Mouse (Mus musculus): ENCODE measurements at regions not wholly inside any gene's neighbourhood (a gene's known extent, or its start where the extent isn't known, plus 50 kb on each side); places are given as distances from the start of the nearest gene placed in this dataset.

DNA sequence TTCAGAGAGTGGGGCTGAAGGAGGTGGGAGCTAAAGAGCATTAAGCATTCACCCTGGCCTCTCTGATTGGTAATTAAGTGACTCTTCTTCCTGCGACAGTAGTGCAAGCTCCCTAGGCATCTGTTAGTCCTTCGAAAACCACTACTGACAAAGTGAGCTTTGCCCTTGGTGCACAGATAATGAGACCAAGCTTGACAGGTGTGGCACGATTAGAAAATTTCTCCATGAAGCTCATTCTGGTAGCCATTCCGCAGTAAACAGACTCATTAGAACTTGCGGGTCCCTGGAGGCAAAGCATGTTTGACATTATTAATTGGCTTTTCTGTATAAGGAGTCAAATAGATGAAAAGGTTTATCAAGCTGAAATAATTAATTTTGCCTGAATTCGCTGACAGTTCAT lies 285.8 kb downstream of the Insig2 start:
- no peak for DNase-seq (ENCODE audit: low spot score in 2 of 2)

DNA sequence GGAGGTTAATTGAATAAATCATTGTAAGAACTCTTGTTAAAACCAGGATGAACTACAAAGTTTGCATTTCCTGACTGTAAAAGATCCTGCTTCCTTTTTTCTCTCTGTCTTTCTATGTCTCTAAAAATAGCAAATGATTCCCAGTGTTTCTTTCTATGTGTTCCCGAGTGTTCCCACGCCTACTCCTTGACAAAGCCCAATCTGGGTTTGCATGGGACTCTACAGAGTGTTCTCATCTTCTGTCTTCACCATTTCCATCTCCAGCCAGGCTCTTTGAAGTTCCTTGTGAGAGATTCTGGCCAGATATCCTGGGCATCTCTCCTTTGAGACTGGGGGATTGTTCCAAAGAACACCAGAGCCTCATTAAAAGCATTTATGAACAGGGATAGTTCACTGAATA lies 285.0 kb downstream of the Insig2 start:
- peak; percentile 30 to 79 for DNase-seq (ENCODE audit: low spot score in 2 of 2)

DNA sequence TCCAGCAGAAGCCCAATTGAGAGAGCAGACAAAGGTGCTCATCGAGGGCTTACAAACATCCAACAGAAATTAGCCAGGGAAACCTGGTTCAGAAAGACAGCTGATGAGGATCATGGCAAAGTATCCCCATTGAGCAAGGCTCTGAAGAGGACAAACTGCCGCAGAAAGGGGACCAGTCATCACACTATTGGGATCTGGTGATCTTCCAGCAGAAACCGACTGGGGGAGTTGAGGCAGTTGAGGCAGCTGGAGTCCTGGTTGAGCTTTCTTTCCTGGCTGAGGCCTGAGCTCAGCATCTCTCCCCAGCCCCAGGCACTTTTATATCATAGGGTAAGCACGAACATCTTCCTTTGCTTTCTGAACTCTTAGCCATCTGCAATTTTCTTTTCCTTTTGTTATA lies 282.7 kb downstream of the Insig2 start:
- DNase-seq (ENCODE audit: low spot score in 2 of 2) = no peak

DNA sequence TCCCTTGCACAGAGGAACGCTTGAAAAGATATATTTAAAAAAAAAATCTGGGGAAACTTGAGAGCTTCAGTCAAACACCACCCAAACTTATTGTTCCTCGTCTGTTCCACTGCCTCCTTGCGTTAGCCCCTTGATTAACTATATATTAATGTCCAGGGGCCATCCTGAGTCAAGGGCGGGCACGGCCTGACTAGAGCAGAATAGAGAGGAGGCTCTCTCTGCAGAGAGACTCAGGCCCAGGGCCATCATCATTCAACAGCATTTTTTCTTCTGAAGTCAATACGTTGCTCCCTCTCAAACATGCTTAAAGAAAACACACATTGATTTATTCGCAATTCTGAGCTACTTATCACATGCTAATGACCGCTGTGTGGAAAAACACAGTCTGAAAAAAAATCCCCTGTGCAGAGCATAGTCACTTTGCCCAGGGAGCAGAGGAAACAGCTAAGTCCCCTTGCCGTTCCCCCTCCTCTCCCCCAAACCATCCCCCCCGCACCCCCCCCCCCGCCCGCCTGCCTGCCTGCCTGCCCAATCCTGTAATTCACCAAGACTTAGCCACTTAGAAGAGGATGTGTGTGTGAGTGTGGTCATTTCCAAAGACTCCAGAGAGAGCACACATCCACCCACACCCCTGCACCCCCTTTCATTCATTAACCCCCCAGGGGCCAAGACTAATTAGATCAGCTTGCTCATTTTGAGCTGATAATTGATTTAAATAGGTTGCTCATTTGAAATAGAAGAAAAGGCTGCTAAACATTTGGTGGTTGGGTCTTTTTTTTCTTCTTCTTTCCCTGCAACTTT lies 281.5 kb downstream of the Insig2 start:
- no peak for DNase-seq (ENCODE audit: low spot score in 2 of 2)

DNA sequence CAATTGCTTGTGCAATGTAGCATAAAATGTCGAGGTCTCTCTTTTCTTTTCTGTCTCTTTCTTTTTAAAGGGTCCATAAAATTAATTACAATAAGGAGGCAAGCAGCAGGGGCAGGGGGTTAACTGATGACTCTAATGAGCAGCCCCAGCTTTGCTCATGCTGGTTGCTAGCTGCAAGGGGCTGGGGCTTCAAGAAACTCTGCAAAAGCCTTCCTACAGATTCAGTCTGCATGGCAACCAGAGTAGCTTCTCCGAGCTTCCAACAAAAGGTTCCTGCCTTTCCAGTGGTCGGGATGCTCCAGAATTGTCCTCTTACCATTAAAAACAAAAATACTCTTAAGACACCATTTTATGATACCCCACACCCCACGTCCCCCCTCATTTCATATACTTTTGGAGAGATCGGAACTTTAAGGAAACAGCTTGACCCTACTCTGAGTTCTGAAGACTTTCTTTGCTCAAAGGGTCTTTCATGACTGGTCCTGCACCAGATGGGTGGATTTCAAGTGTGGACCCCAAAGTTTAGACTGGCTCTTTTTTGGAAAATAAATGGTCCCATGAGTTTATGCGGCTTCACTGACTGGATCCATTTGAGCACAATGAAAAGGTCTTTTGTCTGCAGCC lies 280.8 kb downstream of the Insig2 start:
- no peak for DNase-seq (ENCODE audit: low spot score in 2 of 2)

DNA sequence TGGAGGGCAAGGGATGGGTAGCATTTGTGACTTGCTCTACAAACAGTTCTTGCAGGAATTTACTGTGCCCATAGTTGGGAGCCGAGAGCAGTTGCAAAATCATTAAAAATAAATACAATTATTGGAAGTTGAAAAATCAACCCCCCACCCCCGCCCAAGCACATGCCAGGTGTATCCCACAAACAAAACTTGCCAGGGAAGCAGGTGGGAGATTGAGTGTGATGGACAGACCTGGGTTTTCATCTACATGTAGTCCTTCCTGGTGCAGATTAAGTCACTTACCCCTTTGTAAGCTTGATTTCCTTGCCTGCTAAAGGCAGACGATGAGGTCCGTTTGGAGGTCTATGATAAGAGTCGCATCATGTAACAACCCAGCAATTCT lies 280.3 kb downstream of the Insig2 start:
- no peak for DNase-seq (ENCODE audit: low spot score in 2 of 2)

DNA sequence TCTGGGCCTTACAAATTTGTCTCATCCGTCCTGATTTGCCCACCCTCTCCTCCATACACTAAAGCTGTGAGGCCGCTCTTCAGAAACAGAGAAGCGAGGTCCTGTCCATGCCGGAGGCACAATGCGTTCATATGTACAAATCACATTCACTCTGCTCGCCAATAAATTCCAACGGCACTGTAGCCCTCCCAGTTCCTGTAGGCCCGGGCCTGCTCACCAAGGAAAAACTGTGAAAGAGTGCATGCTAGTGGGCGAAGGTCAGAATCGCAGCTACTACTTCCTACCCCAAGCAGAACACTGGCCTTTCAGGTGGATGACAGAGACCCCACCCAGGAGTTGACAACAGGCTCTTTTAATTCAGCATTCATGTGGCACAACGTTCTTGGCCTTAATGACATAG lies 278.7 kb downstream of the Insig2 start:
- no peak for DNase-seq (ENCODE audit: low spot score in 2 of 2)

DNA sequence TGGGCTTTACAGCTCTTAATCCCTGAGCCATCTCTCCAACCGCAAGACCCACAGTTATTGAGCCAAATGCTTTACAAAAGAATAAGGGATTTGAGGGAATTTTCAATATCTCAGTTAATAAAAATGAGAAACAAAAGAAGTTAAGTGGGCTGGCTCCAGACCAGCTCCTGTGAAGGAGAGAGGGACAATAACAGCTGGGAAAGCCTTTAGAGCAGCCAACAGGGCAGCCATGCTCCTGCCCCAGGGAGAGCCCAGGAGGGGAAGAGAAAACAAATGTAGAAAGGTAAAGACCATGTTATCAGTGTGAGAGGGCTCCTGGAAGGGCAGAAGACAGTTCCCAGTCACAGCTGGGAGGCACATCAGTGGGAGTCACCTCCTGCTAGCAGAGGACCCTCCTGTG lies 257.8 kb downstream of the Insig2 start:
- DNase-seq (ENCODE audit: low spot score in 2 of 2) = no peak

DNA sequence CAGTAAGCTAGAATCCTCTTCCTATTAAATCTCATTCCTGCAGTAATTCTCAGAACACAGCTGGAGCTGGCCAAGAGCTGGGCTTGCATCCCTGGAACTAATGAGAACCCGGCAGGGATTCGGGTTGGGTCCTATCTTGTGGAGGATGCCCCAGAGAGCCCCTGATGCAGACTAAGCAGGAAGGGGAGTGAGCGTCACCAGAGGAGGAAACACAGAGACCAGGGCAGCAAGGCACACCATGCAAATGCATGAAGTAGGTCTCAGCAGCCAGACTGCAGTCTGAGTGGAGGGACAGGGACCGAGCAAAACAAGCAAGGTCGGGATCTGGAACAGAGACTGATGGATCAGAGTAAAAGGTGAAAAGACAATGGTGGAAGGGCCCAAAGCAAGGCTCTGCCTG lies 249.6 kb downstream of the Insig2 start:
- no peak for DNase-seq (ENCODE audit: low spot score in 2 of 2)

DNA sequence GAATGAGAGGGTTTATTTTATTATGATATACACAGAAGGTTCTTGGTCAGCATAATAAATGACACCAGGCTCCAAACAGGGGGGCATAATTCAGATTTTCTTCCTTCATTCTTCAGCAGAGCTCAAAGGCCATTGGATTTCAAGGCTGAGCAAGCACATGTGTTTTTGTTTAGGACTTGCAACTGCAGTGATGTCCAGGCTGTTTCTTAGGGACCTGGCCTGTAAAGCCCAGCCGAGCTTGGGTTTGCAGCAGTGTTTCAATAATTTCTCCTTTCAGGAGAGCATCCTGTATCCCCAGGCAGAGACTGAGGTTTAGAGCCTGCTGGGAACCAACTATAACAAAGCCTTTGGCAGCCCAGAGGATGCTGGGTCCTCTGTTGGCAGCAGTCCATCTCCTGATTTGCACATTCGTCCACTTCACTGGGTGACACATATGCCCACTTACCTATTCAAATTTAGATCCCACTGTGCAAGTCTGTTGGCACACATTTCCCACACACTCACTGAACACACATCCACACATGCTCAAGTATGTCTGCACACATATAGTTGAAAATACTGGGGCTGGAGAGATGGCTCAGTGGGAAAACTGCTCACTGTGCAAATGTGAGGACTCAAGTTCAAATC lies 247.2 kb downstream of the Insig2 start:
- DNase-seq (ENCODE audit: low spot score in 2 of 2) = no peak

DNA sequence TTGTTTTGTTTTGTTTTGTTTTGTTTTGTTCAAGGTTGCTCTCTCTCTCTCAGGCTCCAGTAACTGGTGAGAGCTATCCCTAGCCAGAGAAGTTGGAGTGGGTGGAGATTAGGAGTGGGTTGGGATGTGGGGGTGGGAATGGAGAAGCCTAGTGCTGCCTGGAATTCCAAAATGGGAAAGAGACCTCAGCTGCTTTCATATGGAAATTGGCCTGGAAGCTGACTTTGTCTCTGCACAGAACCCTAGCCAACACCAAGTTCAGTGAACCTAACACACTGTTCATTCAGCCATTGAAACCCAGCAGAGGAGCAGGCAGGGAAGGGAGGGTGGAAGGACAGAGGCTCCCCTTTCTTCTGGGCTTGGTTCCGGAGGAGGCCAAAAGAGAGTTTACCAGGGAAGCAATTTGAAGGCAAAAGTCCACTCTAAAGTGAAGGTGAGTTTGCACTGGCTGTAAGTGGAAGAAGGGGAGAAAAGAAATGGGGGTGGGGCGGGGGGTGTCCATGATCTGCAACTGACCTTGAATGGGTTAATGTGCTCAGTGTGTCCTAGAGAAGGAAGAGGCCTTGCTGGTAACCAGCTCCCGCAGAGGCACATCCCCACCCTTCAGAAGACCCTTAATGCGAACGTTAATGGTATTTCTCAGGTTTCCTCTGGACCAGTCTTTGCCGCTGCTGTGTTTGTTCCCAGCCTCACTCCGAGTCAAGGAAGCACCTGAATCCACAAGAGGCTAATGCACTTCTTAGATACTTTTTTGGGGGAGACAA lies 245.1 kb downstream of the Insig2 start:
- DNase-seq (ENCODE audit: low spot score in 2 of 2) = peak; percentile 20 to 53

DNA sequence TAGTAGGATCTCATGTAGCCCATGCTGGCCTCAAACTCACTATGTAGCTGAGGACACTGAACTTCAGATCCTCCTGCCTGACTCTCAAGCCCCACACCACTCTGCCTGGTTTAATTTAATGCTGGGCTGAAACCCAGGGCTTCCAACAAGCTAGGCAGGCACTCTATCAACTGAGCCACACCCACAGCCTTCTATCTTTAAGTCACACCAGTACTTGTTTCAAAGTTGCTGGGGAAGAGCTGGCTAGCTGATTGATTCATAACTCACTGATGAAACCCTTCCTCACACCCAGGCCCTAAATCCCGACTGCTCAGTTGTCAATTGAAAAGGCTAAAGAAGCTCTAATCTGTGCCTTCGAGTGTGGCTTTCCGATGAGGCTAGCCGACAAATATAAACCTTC lies 241.8 kb downstream of the Insig2 start:
- no peak for DNase-seq (ENCODE audit: low spot score in 2 of 2)

DNA sequence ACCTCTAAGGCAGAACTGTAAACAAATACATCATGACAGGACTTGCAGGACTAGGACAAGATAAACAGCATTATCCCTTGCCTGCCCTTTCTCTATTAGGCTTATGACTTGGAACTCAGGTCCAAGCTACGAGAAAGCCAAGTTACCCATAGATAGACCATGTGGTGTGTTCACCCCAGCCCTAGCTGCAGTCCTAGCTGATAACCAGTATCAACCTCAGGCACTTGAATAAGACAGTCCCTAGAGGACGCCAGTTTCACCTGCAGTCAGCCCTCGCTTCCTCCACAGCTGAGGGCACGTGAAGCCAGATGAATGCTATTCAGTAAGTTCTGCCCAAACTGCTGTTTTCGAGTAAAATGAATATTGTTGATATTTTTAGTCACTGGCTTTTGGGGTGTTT lies 239.5 kb downstream of the Insig2 start:
- no peak for DNase-seq (ENCODE audit: low spot score in 2 of 2)

DNA sequence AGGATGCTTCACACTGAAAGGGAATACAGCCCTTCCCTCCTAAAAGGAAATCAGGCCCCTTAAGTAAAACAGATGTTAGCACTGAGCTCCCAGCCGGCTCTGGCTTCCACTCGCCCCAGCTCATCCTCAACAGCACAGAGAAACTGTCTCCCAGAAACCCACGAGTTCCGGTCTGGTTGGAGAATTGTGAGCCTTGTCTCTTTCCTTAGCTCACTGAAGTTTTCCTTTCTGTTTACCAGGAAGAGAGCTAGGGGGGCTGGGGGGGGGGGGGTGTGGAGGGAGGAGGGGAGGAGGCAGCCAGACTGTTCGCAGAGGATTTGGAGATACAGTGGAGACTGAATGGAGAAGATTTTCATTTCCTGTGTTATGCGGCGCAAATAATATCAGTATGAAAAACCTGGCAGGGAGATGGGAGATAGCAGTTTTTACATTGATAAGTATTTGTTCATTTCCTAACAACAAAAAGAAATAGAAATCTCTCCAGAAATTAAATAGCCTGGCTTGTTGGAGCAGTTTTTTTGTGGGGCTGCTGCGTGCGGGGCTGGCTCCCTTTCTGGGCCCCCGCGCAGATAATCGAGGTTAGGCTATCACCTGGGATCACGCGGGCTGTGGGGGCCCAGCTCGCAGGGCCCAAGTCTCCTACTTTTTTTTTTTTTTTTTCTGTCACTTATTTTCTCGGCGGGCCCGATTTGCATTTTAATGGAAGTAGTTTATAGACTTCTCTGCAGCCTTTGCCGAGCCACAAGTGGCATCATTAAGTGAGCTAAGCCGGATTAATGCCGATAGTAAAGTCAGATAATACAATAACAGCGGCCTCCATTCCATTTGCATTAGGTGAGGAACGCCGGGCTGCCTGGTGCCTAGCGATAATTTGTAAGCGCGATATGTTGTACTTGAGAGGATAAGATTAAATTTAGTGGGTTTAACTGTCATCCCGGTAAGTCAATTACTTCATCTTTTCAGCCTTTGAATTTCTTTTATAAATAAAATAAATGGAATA lies 235.5 kb downstream of the Insig2 start:
- DNase-seq (ENCODE audit: low spot score in 2 of 2) = peak in 1 of 2 experiments; percentile 33

DNA sequence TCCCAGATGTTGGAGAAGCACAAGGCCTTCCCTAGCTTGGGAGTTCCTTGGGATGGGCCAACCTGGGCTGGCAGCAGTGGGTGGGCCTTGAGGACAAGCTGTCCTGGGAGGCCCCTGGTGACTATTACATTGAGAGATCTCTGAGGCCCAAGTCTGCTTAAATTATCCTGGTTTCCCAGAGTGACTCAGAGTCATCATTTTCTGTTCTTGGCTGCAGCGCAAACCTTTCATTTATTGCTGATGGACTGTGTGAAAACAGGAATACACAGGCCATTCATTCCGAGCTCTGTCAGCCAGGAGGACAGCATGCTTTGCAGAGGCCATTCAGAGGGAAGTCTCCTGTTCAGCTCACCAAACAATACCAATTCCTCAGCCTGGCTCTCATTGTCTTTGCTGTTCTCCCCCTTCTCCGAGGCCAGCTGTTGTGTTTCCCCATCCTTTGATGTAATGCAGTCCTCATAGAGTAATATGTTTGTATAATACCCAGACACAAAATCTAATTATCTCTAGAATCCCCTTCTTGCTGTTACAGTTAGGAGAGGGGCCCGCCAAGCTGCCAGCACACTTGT lies 220.5 kb downstream of the Insig2 start:
- DNase-seq (ENCODE audit: low spot score in 2 of 2) = no peak

DNA sequence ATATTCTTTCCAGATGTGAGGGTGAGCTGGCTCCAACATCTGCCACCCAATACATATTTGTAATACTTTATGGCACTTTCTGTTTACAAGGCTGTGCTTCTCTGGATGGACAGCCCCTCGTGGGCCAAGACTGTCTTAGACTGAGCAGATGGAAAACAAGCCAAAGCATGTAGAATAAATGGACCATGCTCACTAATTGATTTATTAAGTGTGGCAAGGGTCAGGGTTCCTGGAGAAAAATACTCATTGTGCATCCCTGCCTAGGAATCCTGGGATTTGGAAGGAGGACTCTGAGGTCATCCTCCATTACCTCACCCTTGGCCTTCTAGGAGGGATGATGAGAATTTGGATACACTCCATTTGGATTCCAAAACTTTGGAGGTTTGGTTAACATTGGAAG lies 219.9 kb downstream of the Insig2 start:
- no peak for DNase-seq (ENCODE audit: low spot score in 2 of 2)

DNA sequence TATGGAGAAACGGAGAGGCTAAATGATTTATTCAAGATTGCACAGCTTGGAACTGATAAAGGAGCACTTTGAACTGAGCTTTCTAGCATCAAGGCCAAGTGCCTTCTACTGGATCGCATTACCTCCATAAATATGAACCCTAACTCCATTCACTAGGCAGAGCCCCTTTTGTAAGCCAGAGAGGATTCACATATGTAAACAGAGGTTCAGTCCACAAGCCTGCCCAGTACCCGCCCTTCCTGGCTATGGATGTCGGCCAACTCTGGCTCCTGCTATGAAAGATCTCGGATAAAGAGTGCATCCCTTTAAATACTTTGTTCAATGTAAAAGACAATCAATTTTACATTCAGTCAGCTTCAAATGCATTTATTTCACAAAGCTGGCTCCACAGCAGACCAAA lies 215.8 kb downstream of the Insig2 start:
- DNase-seq (ENCODE audit: low spot score in 2 of 2) = no peak

DNA sequence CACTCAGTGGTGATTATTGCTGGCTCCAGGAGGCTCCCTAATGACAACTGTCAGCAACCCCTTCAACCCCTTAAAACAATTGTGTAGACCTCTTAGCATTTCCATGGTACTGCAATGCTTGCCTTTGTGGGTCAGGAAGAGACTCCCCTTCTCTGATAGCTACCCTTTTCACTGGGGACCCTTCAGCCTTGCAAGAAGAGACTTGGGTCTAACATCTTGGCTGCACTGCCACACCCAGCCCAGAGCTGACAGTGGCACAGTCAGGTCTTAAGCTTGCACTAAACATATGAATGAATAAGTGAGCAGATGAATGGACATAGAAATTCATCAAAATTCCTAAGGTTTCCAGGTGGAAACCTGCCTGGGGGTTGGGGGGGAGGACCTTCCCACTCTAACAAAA lies 209.0 kb downstream of the Insig2 start:
- DNase-seq (ENCODE audit: low spot score in 2 of 2) = no peak

DNA sequence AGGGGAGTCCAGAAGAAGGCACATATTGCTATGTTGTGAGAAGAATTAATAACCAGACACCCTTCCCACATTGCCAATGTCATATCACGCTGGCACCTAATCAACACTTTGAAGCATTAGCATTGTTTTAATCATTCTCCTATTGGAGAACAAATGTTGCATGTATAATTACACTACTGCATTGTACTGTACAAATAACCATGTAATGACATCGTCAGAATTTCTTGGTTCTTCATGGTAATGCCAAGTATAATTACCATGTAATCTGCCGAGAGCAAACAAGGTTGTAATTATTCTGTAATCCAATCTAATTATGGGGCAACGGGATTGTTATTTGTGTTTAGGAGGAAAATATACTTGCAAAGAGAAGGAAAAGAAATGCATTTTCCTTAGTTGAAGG lies 196.1 kb downstream of the Insig2 start:
- DNase-seq (ENCODE audit: low spot score in 2 of 2) = no peak

DNA sequence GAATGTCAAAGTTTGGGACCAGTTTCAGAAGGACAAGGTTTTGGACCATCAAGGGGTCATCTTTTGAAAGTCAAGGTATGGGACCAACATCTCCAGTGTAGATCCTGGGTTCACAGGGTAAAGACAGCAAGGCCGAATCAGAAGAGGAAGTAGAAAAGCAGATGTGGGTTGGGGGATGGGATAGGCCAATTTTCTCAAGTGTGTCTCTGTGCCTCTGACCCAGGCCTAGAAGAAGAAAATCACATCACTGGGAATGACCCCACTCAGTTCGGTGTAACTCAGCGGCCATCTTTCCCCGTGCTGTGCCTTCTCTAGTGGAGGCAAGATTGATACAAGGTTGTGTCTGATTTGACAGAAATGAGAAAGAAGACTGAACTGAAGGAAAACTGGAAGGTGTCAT lies 195.5 kb downstream of the Insig2 start:
- no peak for DNase-seq (ENCODE audit: low spot score in 2 of 2)
